Mouse (Mus musculus): ENCODE results near the gene Clasrp. TPM values are rescaled to one million over a fixed set of nuclear protein-coding genes. Genes with fewer than 3 reads are reported as not detected.
A peak's percentile ranks its signal among the peaks of the same experiment; 100 is the strongest.

The Clasrp gene
- polyA plus RNA-seq (2015; fragmentation: Nextera tagmentation; extraction: Ambion mirVana), result 14.3 and 15.7 TPM in 2 replicates

DNA sequence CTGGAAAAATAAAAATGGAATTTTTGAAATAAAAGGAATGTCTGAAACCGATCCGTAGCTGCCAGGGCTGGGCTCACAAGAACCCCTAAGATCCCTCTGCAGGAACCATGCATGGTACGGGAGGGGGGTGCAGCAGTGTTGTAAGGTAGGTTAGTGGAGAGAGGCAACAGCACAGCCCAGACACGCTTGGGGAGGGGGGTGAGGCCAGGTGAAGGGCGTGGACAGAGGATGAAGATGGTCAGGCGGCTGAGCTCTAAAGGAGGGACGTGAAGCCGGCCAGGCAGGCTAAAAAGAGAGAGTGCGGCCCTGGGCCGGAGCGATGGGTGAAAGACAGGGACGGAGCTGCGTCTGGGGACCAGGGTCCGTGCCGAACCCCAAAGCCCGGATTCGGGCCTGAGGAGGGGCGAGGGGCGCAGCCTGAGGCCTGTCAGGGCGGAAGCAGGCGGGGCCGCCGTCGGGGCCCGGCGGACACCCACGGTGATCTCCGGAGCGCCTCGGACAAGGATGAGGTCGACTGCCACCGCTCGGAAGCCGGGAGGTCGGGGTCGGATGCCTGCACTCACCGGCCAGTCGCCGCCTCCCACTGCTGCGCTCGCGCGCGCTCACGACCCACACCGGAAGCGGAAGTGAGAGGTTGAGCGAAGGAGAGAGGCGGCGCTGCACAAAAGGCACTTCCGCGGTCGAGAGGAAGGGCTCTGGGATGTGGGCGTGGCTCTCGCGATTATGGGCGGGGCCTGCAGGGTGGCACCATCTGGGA lies at the start of gene Clasrp:
Clasrp (minus strand) TSS at position 638 of the 757 bp plus-strand sequence.
- Histone ChIP-seq H3K36me3 (peaks cover 34% of the 10 kb centered on the region), H3K4me3 (replicated peaks) (peak within 1 kb of the TSS; percentile 97), H3K9ac (peak within 1 kb of the TSS; percentile 95), H3K4me2 (peak within 1 kb of the TSS; percentile 87), H3K27ac (peak within 1 kb of the TSS; percentile 84), H3K4me1 (replicated peaks) (peaks cover 38% of the 10 kb centered on the region), H3K9me3 (replicated peaks) (no peaks in the 10 kb centered on the region), H3K27me3 (no peaks in the 10 kb centered on the region)
- ATAC-seq (ENCODE audit: low read depth) (peak; percentile 93), DNase-seq (peak; percentile 92)
- under 1% methylated on average over 57 of the region's 57 CpGs for WGBS (ENCODE audit: insufficient replicate concordance)

DNA sequence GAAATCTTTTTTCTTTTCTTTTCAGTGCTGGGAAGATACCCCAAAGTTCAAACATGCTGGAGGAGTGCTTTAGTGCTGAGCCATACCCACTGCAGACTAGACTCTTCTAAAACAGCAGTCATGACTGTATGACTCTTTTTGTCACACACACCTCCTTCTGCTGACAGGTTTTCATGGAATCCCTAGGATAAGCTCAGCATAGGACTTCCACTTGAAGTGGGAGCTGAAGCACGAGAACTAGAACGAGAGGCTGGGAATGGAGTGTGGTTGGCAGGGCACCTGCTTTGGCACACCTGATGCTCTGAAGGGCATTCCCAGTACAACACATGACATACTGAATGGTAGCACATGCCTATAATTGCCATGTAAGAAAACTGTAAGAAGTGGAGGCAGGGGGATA lies 48.3 kb upstream of the Clasrp start:
- Histone ChIP-seq H3K9me3 (replicated peaks) (no peaks in the 10 kb centered on the region), H3K4me2 (no peak overlapping the region), H3K9ac (no peak overlapping the region), H3K4me1 (replicated peaks) (peaks cover 29% of the 10 kb centered on the region), H3K4me3 (replicated peaks) (no peak overlapping the region), H3K27me3 (no peaks in the 10 kb centered on the region), H3K36me3 (peaks cover 84% of the 10 kb centered on the region), H3K27ac (no peak overlapping the region)
- ATAC-seq (ENCODE audit: low read depth) (no peak), DNase-seq (no peak)
- 84% methylated on average over 2 of the region's 2 CpGs for WGBS (ENCODE audit: insufficient replicate concordance)

DNA sequence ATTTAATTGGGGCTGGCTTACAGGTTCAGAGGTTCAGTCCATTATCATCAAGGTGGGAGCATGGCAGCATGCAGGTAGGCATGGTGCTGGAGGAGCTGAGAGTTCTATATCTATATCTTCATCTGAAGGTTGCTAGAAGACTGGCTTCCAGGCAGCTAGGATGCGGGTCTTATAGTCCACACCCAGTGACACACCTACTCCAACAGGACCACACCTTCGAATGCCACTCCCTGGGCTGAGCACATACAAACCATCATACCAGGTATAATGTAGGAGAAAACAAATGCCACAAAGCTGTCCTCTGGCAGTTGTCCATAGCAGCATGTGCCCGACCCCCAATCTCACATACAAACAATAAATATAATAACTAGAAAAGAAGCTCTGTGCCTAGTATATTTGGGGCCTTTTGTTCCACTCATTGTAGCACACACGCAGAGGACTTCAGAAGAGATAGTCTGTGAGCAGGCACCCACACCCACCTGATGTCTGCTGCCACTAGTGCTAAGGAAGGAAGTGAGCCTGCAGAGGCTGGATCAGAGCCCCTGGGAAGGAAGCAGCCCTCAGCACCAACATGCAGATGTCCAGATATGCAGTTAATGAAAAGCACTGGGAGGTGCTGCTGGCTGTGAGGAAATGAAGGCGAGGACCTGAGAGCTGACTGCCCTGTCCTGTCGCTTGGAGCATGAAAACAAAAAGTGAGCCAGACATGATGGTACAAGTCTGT lies 46.9 kb upstream of the Clasrp start:
- no peak for DNase-seq
- ATAC-seq (ENCODE audit: low read depth), result peak; percentile 57
- Histone ChIP-seq H3K36me3 (peaks cover 90% of the 10 kb centered on the region), H3K27me3 (no peaks in the 10 kb centered on the region), H3K27ac (peak overlapping the region; percentile 72), H3K9ac (peak overlapping the region; percentile 49), H3K4me3 (replicated peaks) (no peak overlapping the region), H3K4me1 (replicated peaks) (peaks cover 23% of the 10 kb centered on the region), H3K9me3 (replicated peaks) (no peaks in the 10 kb centered on the region), H3K4me2 (peak overlapping the region; percentile 21; the same call in 1 of the 2 replicates)
- WGBS (ENCODE audit: insufficient replicate concordance), result 32% methylated on average over 6 of the region's 6 CpGs

DNA sequence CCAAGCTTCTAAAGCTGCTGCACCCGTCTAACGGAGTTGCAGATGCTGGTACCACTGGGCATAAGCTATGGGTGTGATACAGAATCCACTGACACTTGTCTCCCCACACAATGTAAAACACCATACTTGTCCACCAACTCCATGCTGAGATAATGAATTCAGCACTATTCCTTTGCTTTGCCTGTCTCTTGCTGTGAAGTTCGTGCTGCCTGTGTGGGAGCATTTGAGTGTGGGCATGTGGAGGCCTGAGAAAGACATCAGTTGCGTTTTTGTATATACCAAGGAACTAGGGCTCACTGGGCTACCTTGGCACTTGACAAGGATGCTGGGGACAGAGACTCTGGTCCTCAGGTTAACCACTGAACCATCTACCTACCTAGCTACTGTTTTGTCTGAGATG lies 36.9 kb upstream of the Clasrp start:
- no peak overlapping the region for H3K9ac ChIP-seq
- H3K9me3 ChIP-seq (replicated peaks), result no peaks in the 10 kb centered on the region
- H3K4me3 ChIP-seq (replicated peaks), result no peak overlapping the region
- no peaks in the 10 kb centered on the region for H3K4me1 ChIP-seq (replicated peaks)
- ATAC-seq (ENCODE audit: low read depth) (no peak), DNase-seq (no peak)
- H3K27me3 ChIP-seq, result no peaks in the 10 kb centered on the region
- H3K27ac ChIP-seq, result no peak overlapping the region
- H3K36me3 ChIP-seq, result peaks cover 99% of the 10 kb centered on the region
- 90% methylated on average over 4 of the region's 4 CpGs for WGBS (ENCODE audit: insufficient replicate concordance)
- H3K4me2 ChIP-seq, result no peak overlapping the region

DNA sequence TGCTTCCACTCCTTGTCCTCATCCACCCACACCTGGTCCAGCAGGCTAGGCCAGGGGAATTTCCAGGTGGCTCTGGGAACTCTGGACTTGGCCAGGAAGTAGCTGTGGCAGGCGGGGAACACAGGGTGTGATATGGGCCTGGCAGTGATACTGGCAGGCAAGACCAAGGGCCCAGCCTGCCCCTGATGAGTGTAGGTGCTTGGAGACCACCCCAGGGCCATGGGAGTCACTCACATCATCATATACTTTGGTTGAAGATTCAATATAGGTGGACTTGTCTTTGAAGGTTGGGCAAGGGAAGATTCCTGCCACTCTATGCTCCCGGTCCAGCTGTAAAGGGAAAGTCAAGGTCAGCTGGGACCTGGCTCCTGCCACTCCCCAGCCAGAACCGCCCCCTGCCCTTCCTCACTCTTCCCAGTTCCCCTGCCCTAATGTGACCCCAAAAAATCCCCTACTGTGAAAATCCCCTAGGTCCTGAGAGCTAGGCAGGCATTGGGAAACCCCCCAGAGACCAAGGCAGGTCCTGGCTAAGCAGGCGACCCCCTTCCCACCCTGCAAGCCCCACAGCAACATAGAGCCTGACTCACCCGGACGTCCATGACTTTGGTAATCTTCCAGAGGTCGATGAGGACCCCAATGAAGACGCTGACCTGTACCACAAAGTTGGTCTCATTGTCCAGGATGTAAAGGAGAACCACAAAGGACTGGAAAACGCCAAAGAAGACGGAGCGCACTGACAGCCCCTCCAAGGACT lies 31.0 kb upstream of the Clasrp start:
- peak overlapping the region; percentile 9; the same call in 1 of the 2 replicates for H3K27ac ChIP-seq
- no peak overlapping the region for H3K9ac ChIP-seq
- peaks cover 33% of the 10 kb centered on the region for H3K4me1 ChIP-seq (replicated peaks)
- peaks cover 86% of the 10 kb centered on the region for H3K36me3 ChIP-seq
- no peak for ATAC-seq (ENCODE audit: low read depth)
- H3K4me2 ChIP-seq, result no peak overlapping the region
- 78% methylated on average over 11 of the region's 11 CpGs for WGBS (ENCODE audit: insufficient replicate concordance)
- H3K27me3 ChIP-seq, result no peaks in the 10 kb centered on the region
- no peak for DNase-seq
- H3K4me3 ChIP-seq (replicated peaks), result no peak overlapping the region
- no peaks in the 10 kb centered on the region for H3K9me3 ChIP-seq (replicated peaks)

DNA sequence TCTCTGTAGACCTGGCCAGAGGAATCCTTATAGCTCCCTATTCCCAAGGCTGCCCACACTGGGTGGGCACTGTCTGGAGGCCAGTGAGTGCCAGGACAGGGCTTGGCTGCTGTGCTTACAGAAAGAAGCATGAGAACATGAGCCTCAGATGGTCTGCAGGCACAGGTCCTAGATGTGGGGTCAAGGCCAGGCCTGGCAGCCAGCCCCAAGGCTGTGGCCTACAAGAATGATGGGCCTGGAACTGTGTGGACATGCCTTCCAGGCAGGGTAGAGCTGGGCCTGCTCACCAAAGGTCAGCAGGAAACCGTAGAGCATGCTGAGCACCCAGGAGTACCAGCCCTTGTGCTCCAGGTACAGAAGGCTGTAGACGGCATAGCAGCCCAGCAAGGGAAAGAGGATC lies 30.3 kb upstream of the Clasrp start:
- H3K9me3 ChIP-seq (replicated peaks), result no peaks in the 10 kb centered on the region
- no peak overlapping the region for H3K9ac ChIP-seq
- no peak overlapping the region for H3K4me3 ChIP-seq (replicated peaks)
- peak overlapping the region; percentile 9; the same call in 1 of the 2 replicates for H3K27ac ChIP-seq
- no peaks in the 10 kb centered on the region for H3K27me3 ChIP-seq
- 91% methylated on average over 2 of the region's 2 CpGs for WGBS (ENCODE audit: insufficient replicate concordance)
- no peak for ATAC-seq (ENCODE audit: low read depth)
- peaks cover 79% of the 10 kb centered on the region for H3K36me3 ChIP-seq
- no peak overlapping the region for H3K4me2 ChIP-seq
- peaks cover 39% of the 10 kb centered on the region for H3K4me1 ChIP-seq (replicated peaks)
- DNase-seq, result no peak

DNA sequence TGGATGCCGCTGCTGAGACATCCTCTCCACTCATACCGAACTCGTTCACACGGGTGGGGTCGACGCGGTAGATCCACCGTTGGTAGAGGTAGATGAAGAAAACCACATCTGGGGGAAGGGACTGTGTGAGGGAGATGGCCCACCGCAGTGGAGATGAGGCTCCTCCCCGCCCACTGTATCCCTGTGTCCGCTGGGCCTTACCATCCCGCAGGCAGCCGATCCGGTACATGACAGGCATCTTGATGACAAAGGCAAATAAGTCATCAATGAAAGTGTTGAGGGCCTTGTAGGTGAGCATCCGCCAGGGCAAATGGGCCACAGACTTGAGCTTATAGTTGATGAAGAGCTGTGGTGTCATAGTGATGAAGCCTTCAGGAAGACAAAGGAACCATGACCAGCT lies 29.6 kb upstream of the Clasrp start:
- no peak overlapping the region for H3K4me2 ChIP-seq
- WGBS (ENCODE audit: insufficient replicate concordance), result 75% methylated on average over 15 of the region's 15 CpGs
- ATAC-seq (ENCODE audit: low read depth), result no peak

DNA sequence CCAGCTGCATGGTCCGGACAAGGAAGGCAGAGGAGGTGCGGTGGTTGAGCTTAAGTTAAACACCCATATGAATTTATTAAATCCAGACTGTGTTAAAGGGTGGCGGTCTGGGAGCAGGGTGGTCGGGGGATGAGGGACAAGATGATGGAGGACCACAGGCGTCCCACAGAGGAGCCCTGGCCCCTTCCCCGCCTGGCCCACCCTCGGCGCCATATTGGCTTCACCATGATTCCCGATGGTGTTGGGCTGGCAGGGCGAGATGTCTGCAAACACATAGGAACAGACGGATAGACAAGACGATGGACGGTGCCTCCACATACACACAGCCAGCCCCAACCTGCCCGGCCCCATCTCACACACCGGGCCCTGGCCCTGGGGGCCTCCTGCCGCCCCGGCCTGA lies 28.9 kb upstream of the Clasrp start:
- Histone ChIP-seq H3K27ac (peak overlapping the region; percentile 85), H3K9me3 (replicated peaks) (no peaks in the 10 kb centered on the region), H3K4me1 (replicated peaks) (peaks cover 53% of the 10 kb centered on the region), H3K9ac (peak overlapping the region; percentile 47; the same call in 1 of the 2 replicates), H3K27me3 (no peaks in the 10 kb centered on the region), H3K4me2 (peak overlapping the region; percentile 55), H3K36me3 (peaks cover 65% of the 10 kb centered on the region), H3K4me3 (replicated peaks) (no peak overlapping the region)
- ATAC-seq (ENCODE audit: low read depth) (no peak), DNase-seq (no peak)
- 82% methylated on average over 17 of the region's 17 CpGs for WGBS (ENCODE audit: insufficient replicate concordance)

More for the DNA sequence above, 29.6 kb upstream of the Clasrp start:
- peak overlapping the region; percentile 85 for H3K27ac ChIP-seq
- no peaks in the 10 kb centered on the region for H3K27me3 ChIP-seq
- peaks cover 47% of the 10 kb centered on the region for H3K4me1 ChIP-seq (replicated peaks)
- H3K9ac ChIP-seq, result no peak overlapping the region
- DNase-seq, result no peak
- peaks cover 72% of the 10 kb centered on the region for H3K36me3 ChIP-seq
- H3K9me3 ChIP-seq (replicated peaks), result no peaks in the 10 kb centered on the region
- no peak overlapping the region for H3K4me3 ChIP-seq (replicated peaks)

DNA sequence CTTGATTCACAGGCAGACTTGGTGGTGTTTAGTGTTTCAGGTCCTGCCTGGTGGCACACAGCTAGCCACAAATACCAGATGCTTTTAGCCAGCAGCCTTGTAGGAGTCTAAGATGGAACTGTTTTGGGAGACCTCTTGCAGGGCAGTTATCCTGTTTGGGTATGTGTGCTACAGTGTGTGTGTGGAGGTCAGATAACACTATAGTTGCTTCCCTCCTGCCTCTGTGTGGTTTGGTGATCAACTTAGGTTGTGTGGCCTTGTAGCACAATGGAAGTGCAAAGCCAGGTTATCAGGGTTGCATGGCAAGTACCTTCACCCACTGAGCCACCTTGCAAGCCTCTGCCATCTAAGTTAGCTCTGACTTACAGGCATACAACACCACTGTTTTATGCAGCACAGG lies 28.4 kb upstream of the Clasrp start:
- Histone ChIP-seq H3K27me3 (no peaks in the 10 kb centered on the region), H3K9ac (peak overlapping the region; percentile 47), H3K4me1 (replicated peaks) (peaks cover 58% of the 10 kb centered on the region), H3K4me3 (replicated peaks) (peak overlapping the region; percentile 19; the same call in 1 of the 2 replicates), H3K27ac (peak overlapping the region; percentile 85), H3K9me3 (replicated peaks) (no peaks in the 10 kb centered on the region), H3K36me3 (peaks cover 60% of the 10 kb centered on the region), H3K4me2 (peak overlapping the region; percentile 55)
- DNase-seq (no peak), ATAC-seq (ENCODE audit: low read depth) (peak; percentile 74)

DNA sequence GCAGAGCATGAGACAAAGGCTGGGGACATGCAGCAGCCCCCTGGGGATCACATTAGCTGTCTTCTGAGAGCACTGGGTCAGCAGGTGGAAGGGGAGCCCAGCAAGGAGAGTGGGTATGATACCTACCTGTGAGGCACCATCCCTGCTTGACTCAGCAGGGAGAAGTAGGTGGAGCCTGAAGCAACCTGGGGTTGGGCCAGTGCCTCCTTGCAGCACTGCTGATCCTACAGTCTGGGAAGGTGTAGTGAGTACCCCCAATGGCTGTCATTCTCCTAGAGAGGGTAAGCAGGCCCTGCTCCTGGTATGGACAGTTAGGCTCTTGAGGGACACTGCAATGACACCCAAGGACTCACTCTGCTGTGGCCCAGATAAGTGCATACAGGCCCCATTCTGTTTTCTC lies 28.0 kb upstream of the Clasrp start:
- peak overlapping the region; percentile 19; the same call in 1 of the 2 replicates for H3K4me3 ChIP-seq (replicated peaks)
- H3K27ac ChIP-seq, result peak overlapping the region; percentile 85
- H3K36me3 ChIP-seq, result peaks cover 56% of the 10 kb centered on the region
- peaks cover 60% of the 10 kb centered on the region for H3K4me1 ChIP-seq (replicated peaks)
- H3K9ac ChIP-seq, result peak overlapping the region; percentile 47
- DNase-seq (no peak), ATAC-seq (ENCODE audit: low read depth) (peak; percentile 50)
- H3K27me3 ChIP-seq, result no peaks in the 10 kb centered on the region
- no peaks in the 10 kb centered on the region for H3K9me3 ChIP-seq (replicated peaks)
- H3K4me2 ChIP-seq, result peak overlapping the region; percentile 55

DNA sequence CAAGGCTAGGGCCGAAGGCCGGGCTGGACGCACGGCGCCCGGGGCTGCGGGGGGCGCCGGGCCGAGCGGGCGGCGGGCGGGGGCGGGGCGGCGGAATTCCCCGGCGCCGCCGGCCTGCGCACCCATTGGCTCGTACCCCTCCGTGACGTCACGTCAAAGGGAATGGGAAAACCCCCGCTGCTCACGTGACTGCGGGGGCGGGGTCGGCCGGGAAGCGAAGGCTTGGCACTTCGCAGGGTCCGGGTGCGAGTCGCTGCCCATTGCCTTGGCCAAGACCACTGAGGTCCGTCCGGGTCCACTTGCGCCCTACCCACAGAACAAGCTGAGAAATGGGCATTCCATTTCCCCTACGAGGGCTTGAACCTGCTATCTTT lies 25.1 kb upstream of the Clasrp start, which contains the start of gene Relb:
Relb (minus strand) TSS at position 78 of the 374 bp plus-strand sequence.
- WGBS (ENCODE audit: insufficient replicate concordance), result under 1% methylated on average over 41 of the region's 41 CpGs
- no peaks in the 10 kb centered on the region for H3K27me3 ChIP-seq
- DNase-seq (peak; percentile 79), ATAC-seq (ENCODE audit: low read depth) (peak; percentile 37)
- no peaks in the 10 kb centered on the region for H3K9me3 ChIP-seq (replicated peaks)
- H3K4me1 ChIP-seq (replicated peaks), result peaks cover 57% of the 10 kb centered on the region
- H3K27ac ChIP-seq, result peak within 1 kb of the TSS; percentile 83
- peak within 1 kb of the TSS; percentile 72 for H3K9ac ChIP-seq
- peak within 1 kb of the TSS; percentile 82 for H3K4me3 ChIP-seq (replicated peaks)
- H3K36me3 ChIP-seq, result peaks cover 27% of the 10 kb centered on the region
- peak within 1 kb of the TSS; percentile 100 for H3K4me2 ChIP-seq
